ENCODE assay signal across 8 mouse cellular contexts in genomic region chr1:178798333-178798732, GRCm38 (mm10).
DNase-seq lines count a peak whose midpoint lies in the region; ATAC-seq and TF ChIP-seq lines count a peak whose summit lies in the region.

No protein-coding gene starts in this region.

- peak overlapping the region; percentile 20; the same call in 1 of the 2 replicates for H3K9ac ChIP-seq in hindbrain, embryonic 15.5 days
- peak overlapping the region; percentile 54; the same call in 1 of the 2 replicates for H3K9ac ChIP-seq in limb, embryonic 13.5 days

- no peaks in the 10 kb centered on the region for H3K4me1 ChIP-seq in thymus, adult 2 months (replicated peaks; ENCODE audit: control insufficient read depth, insufficient read depth, low read length)
- H3K4me1 ChIP-seq in hindbrain, embryonic 15.5 days (replicated peaks) = peaks cover 24% of the 10 kb centered on the region
- peaks cover 46% of the 10 kb centered on the region for H3K4me1 ChIP-seq in limb, embryonic 13.5 days

- no peaks in the 10 kb centered on the region for H3K27me3 ChIP-seq in thymus, adult 2 months (ENCODE audit: control insufficient read depth, insufficient read depth, low read length)
- no peaks in the 10 kb centered on the region for H3K27me3 ChIP-seq in hindbrain, embryonic 15.5 days
- no peaks in the 10 kb centered on the region for H3K27me3 ChIP-seq in limb, embryonic 13.5 days

- intact Hi-C loops in gastrocnemius, postnatal 36 days (cut with DNase I) = no loop called here

- no peak for TF ChIP-seq CTCF in thymus, adult 2 months (IDR thresholded peaks at IDR 0.05; ENCODE audit: borderline replicate concordance, control insufficient read depth, extremely low read depth, insufficient read depth, low read length, poor library complexity)

- peak overlapping the region; percentile 49 for H3K4me2 ChIP-seq in hindbrain, embryonic 15.5 days
- H3K4me2 ChIP-seq in limb, embryonic 13.5 days (replicated peaks) = peak overlapping the region; percentile 49

- H3K27ac ChIP-seq in thymus, adult 2 months (ENCODE audit: control insufficient read depth, insufficient read depth, low read length) = no peak overlapping the region
- peak overlapping the region; percentile 56; the same call in 1 of the 2 replicates for H3K27ac ChIP-seq in hindbrain, embryonic 15.5 days (replicated peaks)
- no peak overlapping the region for H3K27ac ChIP-seq in limb, embryonic 13.5 days

- H3K36me3 ChIP-seq in thymus, adult 2 months (ENCODE audit: control insufficient read depth, insufficient read depth, low read length) = no peaks in the 10 kb centered on the region
- H3K36me3 ChIP-seq in hindbrain, embryonic 15.5 days = no peaks in the 10 kb centered on the region
- H3K36me3 ChIP-seq in limb, embryonic 13.5 days = no peaks in the 10 kb centered on the region

- no peak overlapping the region for H3K4me3 ChIP-seq in thymus, adult 2 months (ENCODE audit: control insufficient read depth, insufficient read depth, low read length)
- H3K4me3 ChIP-seq in hindbrain, embryonic 15.5 days = peak overlapping the region; percentile 18
- peak overlapping the region; percentile 28 for H3K4me3 ChIP-seq in limb, embryonic 13.5 days

- peak; percentile 10 for DNase-seq in thymus, adult 2 months
- DNase-seq in thymus, postnatal 25 days = no peak
- DNase-seq in retina, postnatal 1 day = peak; percentile 47
- DNase-seq in gastrocnemius, postnatal 36 days = no peak
- no peak for DNase-seq in adrenal gland, adult (ENCODE audit: inconsistent age in 2 of 2, low spot score in 1 of 2)

- no peaks in the 10 kb centered on the region for H3K9me3 ChIP-seq in hindbrain, embryonic 15.5 days
- H3K9me3 ChIP-seq in limb, embryonic 13.5 days = no peaks in the 10 kb centered on the region

- TF ChIP-seq POLR2A in thymus, adult 2 months (IDR thresholded peaks at IDR 0.05; ENCODE audit: control insufficient read depth, extremely low read depth, insufficient read depth, low read length, poor library complexity) = no peak

- ATAC-seq in erythroid progenitor cell, adult 5-6 weeks (replicated peaks; ENCODE audit: low FRiP score, poor library complexity, severe bottlenecking) = peak; percentile 87
- peak; percentile 65 for ATAC-seq in hindbrain, embryonic 15.5 days (ENCODE audit: low FRiP score, low read depth)
- no peak for ATAC-seq in limb, embryonic 13.5 days (ENCODE audit: low FRiP score, low read depth)

- 16% methylated on average over 5 of the region's 5 CpGs for WGBS in thymus, adult 2 months
- WGBS in hindbrain, embryonic 15.5 days = 1% methylated on average over 5 of the region's 5 CpGs
- 6% methylated on average over 5 of the region's 5 CpGs for WGBS in limb, embryonic 13.5 days

Comparison
In these comparisons a context has a peak if more than half of its experiments do, and no peak if none do; other contexts are left out.
1. DNase-seq: peak in thymus, adult 2 months (single experiment) and retina, postnatal 1 day (single experiment); none in thymus, postnatal 25 days (single experiment), gastrocnemius, postnatal 36 days (0 of 2) and adrenal gland, adult (0 of 2).